Mouse (Mus musculus) heart, postnatal 36 days (tissue): Measurements from ENCODE around the gene Mrps24. TPM values are rescaled to one million over a fixed set of nuclear protein-coding genes. Genes with fewer than 3 reads are reported as not detected.

Experiments
- DNase-seq, 2 experiments: peaks; one replicate each; pipeline ENCODE4 v3.0.0; 2021 to 2022
- intact Hi-C: fragments of 180-260 bp; cut with DNase I; formaldehyde crosslinking; loops from one replicate; pipeline ENCODE4 v1.15.1; 2025
- total RNA-seq, 2 experiments: library from RNA; stranded (reverse); gene quantifications; 2 replicates each; pipeline ENCODE4 v1.2.3; 2021

The Mrps24 gene
- total RNA-seq, 2 experiments from 2014 or later: 157 to 168 TPM

- peak; percentile 92 to 93 for DNase-seq
- intact Hi-C loops: loop anchor here (2.0 to 5.0 kb wide), 5 partner anchors 33 to 225 kb away; partner anchors contain the start of genes Dbnl and Urgcp
Observed at GRCm38 (mm10) chr11:5707530-5708353, 7.7 kb downstream of the Mrps24 start.

- intact Hi-C loops: loop anchor here (2.0 to 5.0 kb wide), 5 partner anchors 34 to 225 kb away; partner anchors contain the start of genes Dbnl and Urgcp
- DNase-seq: no peak
Observed at GRCm38 (mm10) chr11:5706874-5707529, 8.5 kb downstream of the Mrps24 start.

- no peak for DNase-seq
- intact Hi-C loops: loop anchor here (2.0 to 5.0 kb wide), 5 partner anchors 35 to 224 kb away; partner anchors contain the start of genes Dbnl and Urgcp
Observed at GRCm38 (mm10) chr11:5705972-5706371, 9.5 kb downstream of the Mrps24 start.

- no peak for DNase-seq
- intact Hi-C loops: no loop called here
Observed at GRCm38 (mm10) chr11:5703341-5703740, 12.1 kb downstream of the Mrps24 start.

- no peak for DNase-seq
- intact Hi-C loops: no loop called here
Observed at GRCm38 (mm10) chr11:5702957-5703332, 12.5 kb downstream of the Mrps24 start.

GRCm38 (mm10) chr11:5702271-5702956 is 13.1 kb downstream of the Mrps24 start:
- intact Hi-C loops: no loop called here
- DNase-seq: no peak

GRCm38 (mm10) chr11:5701821-5702220 is 13.7 kb downstream of the Mrps24 start:
- intact Hi-C loops: loop anchor here (1.0 kb wide), 1 partner anchor 10 kb away; no protein-coding TSS in a partner anchor
- no peak for DNase-seq

GRCm38 (mm10) chr11:5701300-5701699 is 14.2 kb downstream of the Mrps24 start:
- DNase-seq: no peak
- intact Hi-C loops: loop anchor here (1.0 kb wide), 1 partner anchor 9 kb away; no protein-coding TSS in a partner anchor

GRCm38 (mm10) chr11:5700808-5701207 is 14.7 kb downstream of the Mrps24 start:
- intact Hi-C loops: loop anchor here (1.0 kb wide), 1 partner anchor 9 kb away; no protein-coding TSS in a partner anchor
- no peak for DNase-seq

GRCm38 (mm10) chr11:5691775-5692174 is 23.7 kb downstream of the Mrps24 start:
- intact Hi-C loops: loop anchor here (1.0 to 2.0 kb wide), 2 partner anchors 10 to 207 kb away; no protein-coding TSS in a partner anchor
- DNase-seq: peak in 1 of 2 experiments; percentile 31

GRCm38 (mm10) chr11:5684283-5684682 is 31.2 kb downstream of the Mrps24 start:
- intact Hi-C loops: no loop called here
- no peak for DNase-seq

- intact Hi-C loops: no loop called here
- DNase-seq: peak in 1 of 2 experiments; percentile 10
Observed at GRCm38 (mm10) chr11:5682541-5682940, 32.9 kb downstream of the Mrps24 start.

Other genes starting within 250 kb of the Mrps24 start
- gene Xbp1, start 195.0 kb downstream of the Mrps24 start, total RNA-seq: 10 to 100 TPM; 59.2 to 65.2 TPM
- gene Ccdc117, start 173.5 kb downstream of the Mrps24 start, total RNA-seq: 10 to 100 TPM; 19.5 to 23.2 TPM
- gene Ankrd36, start 146.0 kb downstream of the Mrps24 start, total RNA-seq: not detected
- gene Urgcp, start 46.7 kb upstream of the Mrps24 start, total RNA-seq: 10 to 100 TPM; 57.1 to 59.1 TPM
- gene Dbnl, start 72.8 kb upstream of the Mrps24 start, total RNA-seq: 10 to 100 TPM; 27.5 to 30.3 TPM
- gene Pgam2, start 88.1 kb upstream of the Mrps24 start, total RNA-seq: 100 to 1,000 TPM; 793 to 969 TPM
- 1 to 10 TPM; 2.7 to 3.1 TPM for gene Polm, start 122.3 kb upstream of the Mrps24 start, total RNA-seq
- gene Aebp1, start 146.3 kb upstream of the Mrps24 start, total RNA-seq: 10 to 100 TPM; 17.3 to 27.3 TPM
- 10 to 100 TPM; 36.1 to 38.7 TPM for gene Pold2, start 162.6 kb upstream of the Mrps24 start, total RNA-seq
- gene Myl7, start 183.1 kb upstream of the Mrps24 start, total RNA-seq: 100 to 1,000 TPM; 502 to 735 TPM
- 10 to 100 TPM in 1 of 2 experiments, 1 to 10 TPM in 1; 3.4 to 18.5 TPM for gene Gck, start 234.4 kb upstream of the Mrps24 start, total RNA-seq
- 10 to 100 TPM; 60.5 to 66.3 TPM for gene Ykt6, start 240.0 kb upstream of the Mrps24 start, total RNA-seq